Mouse (Mus musculus) heart, adult 18-20 months (tissue): Measurements from ENCODE around the gene Comt. TPM values are rescaled to one million over a fixed set of nuclear protein-coding genes. Genes with fewer than 3 reads are reported as not detected.

ENCODE experiments used
- DNase-seq, 2 experiments: peaks; one replicate each; pipeline ENCODE4 v3.0.0; 2021 to 2022; ENCODE audit warnings: mixed read lengths in 1 of 2
- total RNA-seq, 2 experiments: library from RNA; stranded (reverse); gene quantifications; 2 replicates each; pipeline ENCODE4 v1.2.3; 2021

The Comt gene
- total RNA-seq, 2 experiments from 2014 or later = 123 to 141 TPM

GRCm38 (mm10) chr16:18388583-18389435, 37.8 kb downstream of the Comt start:
- DNase-seq = no peak

GRCm38 (mm10) chr16:18387704-18388582, 38.7 kb downstream of the Comt start:
- DNase-seq = no peak

GRCm38 (mm10) chr16:18386972-18387371, 39.7 kb downstream of the Comt start:
- DNase-seq = no peak

GRCm38 (mm10) chr16:18386451-18386850, 40.2 kb downstream of the Comt start:
- peak; percentile 36 to 43 for DNase-seq

- DNase-seq = no peak
These were observed 41.2 kb downstream of the Comt start for GRCm38 (mm10) chr16:18385411-18385810.

- DNase-seq = no peak
These were observed 42.0 kb downstream of the Comt start for GRCm38 (mm10) chr16:18384659-18385058.

GRCm38 (mm10) chr16:18384211-18384610, 42.4 kb downstream of the Comt start:
- no peak for DNase-seq

GRCm38 (mm10) chr16:18383756-18384155, 42.9 kb downstream of the Comt start:
- DNase-seq = no peak

GRCm38 (mm10) chr16:18383045-18383726, 43.5 kb downstream of the Comt start:
- peak; percentile 61 to 62 for DNase-seq

GRCm38 (mm10) chr16:18381621-18382258, 44.9 kb downstream of the Comt start:
- no peak for DNase-seq

- no peak for DNase-seq
These were observed 46.1 kb downstream of the Comt start for GRCm38 (mm10) chr16:18380495-18381063.

- DNase-seq = no peak
These were observed 47.2 kb downstream of the Comt start for GRCm38 (mm10) chr16:18379338-18380001.

GRCm38 (mm10) chr16:18378489-18378888, 48.2 kb downstream of the Comt start:
- no peak for DNase-seq

- DNase-seq = no peak
These were observed 49.4 kb downstream of the Comt start for GRCm38 (mm10) chr16:18377203-18377602.

GRCm38 (mm10) chr16:18376297-18376954, 50.2 kb downstream of the Comt start:
- no peak for DNase-seq

- no peak for DNase-seq
These were observed 53.0 kb downstream of the Comt start for GRCm38 (mm10) chr16:18373632-18374031.

- DNase-seq = no peak
These were observed 56.5 kb downstream of the Comt start for GRCm38 (mm10) chr16:18370197-18370596.

GRCm38 (mm10) chr16:18366849-18367248, 59.8 kb downstream of the Comt start:
- no peak for DNase-seq

GRCm38 (mm10) chr16:18362948-18363347, 63.7 kb downstream of the Comt start:
- no peak for DNase-seq

- DNase-seq = no peak
These were observed 66.4 kb downstream of the Comt start for GRCm38 (mm10) chr16:18360151-18360805.
